Mouse (Mus musculus): ENCODE results near the gene Psmd3.

DNA sequence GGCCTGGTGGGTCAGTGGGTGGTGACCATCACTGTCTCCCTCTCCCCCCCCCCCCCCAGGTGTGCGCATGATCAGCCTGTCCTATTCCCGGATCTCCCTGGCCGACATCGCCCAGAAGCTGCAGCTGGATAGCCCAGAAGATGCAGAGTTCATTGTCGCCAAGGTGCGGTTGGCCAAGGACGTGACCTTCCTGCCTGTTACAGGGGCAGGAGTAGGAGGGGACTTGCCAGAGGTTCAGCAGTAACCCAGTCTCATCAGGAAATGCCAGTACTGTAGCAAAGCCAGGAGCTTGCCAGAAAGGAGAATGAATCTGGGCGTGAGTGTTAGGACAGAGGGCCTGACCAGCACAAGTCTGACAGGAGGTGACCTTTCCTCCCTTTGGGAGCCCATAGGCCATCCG is 11.4 kb downstream of the Psmd3 start:
- TF ChIP-seq POLR2A (IDR thresholded peaks at IDR 0.05; ENCODE audit: extremely low read depth, insufficient read depth, low read length) (no peak), CTCF (IDR thresholded peaks at IDR 0.05; ENCODE audit: extremely low read depth, insufficient read depth, low read length) (no peak)
